Mouse (Mus musculus) heart, embryonic 11.5 days (tissue): Measurements from ENCODE around the gene Ltf. TPM values are rescaled to one million over a fixed set of nuclear protein-coding genes. Genes with fewer than 3 reads are reported as not detected.
A peak's percentile ranks its signal among the peaks of the same experiment; 100 is the strongest.

Source experiments
- ATAC-seq: fragments of 200-750 bp; cut with Nextera tagmentation; replicated peaks from 2 replicates; pipeline ENCODE4 v1.8.0; 2017; ENCODE audit warnings: moderate library complexity; ENCODE audit not compliant: insufficient number of reproducible peaks, low FRiP score, low TSS enrichment
- H3K27ac ChIP-seq: fragments of 300-500 bp; sonication (generic); 2 replicates; pipeline ENCODE4 v1.5.1; 2014; ENCODE audit warnings: mild to moderate bottlenecking, low read depth, low read length
- H3K27me3 ChIP-seq: fragments of 300-500 bp; sonication (generic); 2 replicates; pipeline ENCODE4 v1.6.1; 2014; ENCODE audit warnings: mild to moderate bottlenecking, low read length, mixed read lengths; ENCODE audit not compliant: control insufficient read depth, insufficient read depth
- H3K36me3 ChIP-seq: fragments of 300-500 bp; sonication (generic); 2 replicates; pipeline ENCODE4 v1.6.1; 2014; ENCODE audit warnings: mild to moderate bottlenecking, low read length, moderate library complexity, mixed read lengths; ENCODE audit not compliant: control insufficient read depth, insufficient read depth
- H3K4me1 ChIP-seq: fragments of 300-500 bp; sonication (generic); 2 replicates; pipeline ENCODE4 v1.6.1; 2014; ENCODE audit warnings: low read length; ENCODE audit not compliant: control insufficient read depth, insufficient read depth
- H3K4me2 ChIP-seq: fragments of 300-500 bp; sonication (generic); 2 replicates; pipeline ENCODE4 v1.6.1; 2014; ENCODE audit warnings: mild to moderate bottlenecking, moderate library complexity
- H3K4me3 ChIP-seq: fragments of 300-500 bp; sonication (generic); 2 replicates; pipeline ENCODE4 v1.5.1; 2014; ENCODE audit warnings: low read depth, low read length
- H3K9ac ChIP-seq: fragments of 300-500 bp; sonication (generic); 2 replicates; pipeline ENCODE4 v1.6.1; 2014; ENCODE audit warnings: mild to moderate bottlenecking, low read depth, low read length, moderate library complexity
- H3K9me3 ChIP-seq: fragments of 300-500 bp; sonication (generic); replicated peaks from 2 replicates; pipeline ENCODE4 v1.6.1; 2016; ENCODE audit warnings: low read length; ENCODE audit not compliant: control insufficient read depth
- WGBS: fragments of 180-500 bp; shearing (Covaris S2); extraction: QIAGEN DNeasy Blood & Tissue Kit; methylation state at CpG from one replicate; pipeline ENCODE4 v1.1.7; 2014; ENCODE audit not compliant: insufficient replicate concordance; 5-methylcytosine and 5-hydroxymethylcytosine counted together
- polyA plus RNA-seq: library from polyadenylated mRNA; unstranded; fragments of >200 nt; fragmentation: Nextera tagmentation; extraction: Ambion mirVana; gene quantifications from 2 replicates; pipeline ENCODE4 v1.2.1, GENCODE M21; 2014

Gene Ltf
- polyA plus RNA-seq, 1 experiment from 2014 or later = 0.72 TPM

GRCm38 (mm10) chr9:110989543-110989942 is 29.5 kb upstream of the Ltf start:
- H3K4me1 ChIP-seq = peaks cover 5% of the 10 kb centered on the region
- no peak overlapping the region for H3K4me2 ChIP-seq
- H3K36me3 ChIP-seq = no peaks in the 10 kb centered on the region
- H3K9me3 ChIP-seq = no peaks in the 10 kb centered on the region
- no peak for ATAC-seq
- no peaks in the 10 kb centered on the region for H3K27me3 ChIP-seq
- no peak overlapping the region for H3K27ac ChIP-seq
- H3K9ac ChIP-seq = no peak overlapping the region
- WGBS = 74% methylated on average over 2 of the region's 2 CpGs
- no peak overlapping the region for H3K4me3 ChIP-seq

- Histone ChIP-seq H3K27me3 (no peaks in the 10 kb centered on the region), H3K9me3 (no peaks in the 10 kb centered on the region), H3K4me2 (no peak within 1 kb of the TSS), H3K4me1 (peaks cover 5% of the 10 kb centered on the region), H3K9ac (no peak within 1 kb of the TSS), H3K27ac (no peak within 1 kb of the TSS), H3K36me3 (no peaks in the 10 kb centered on the region), H3K4me3 (no peak within 1 kb of the TSS)
- 57% methylated on average over 6 of the region's 6 CpGs for WGBS
- ATAC-seq = no peak
These were observed 28.9 kb upstream of the Ltf start, which contains the start of gene Rtp3 for GRCm38 (mm10) chr9:110990204-110990603. Gene Rtp3 (minus strand): TSS chr9:110990583.

GRCm38 (mm10) chr9:110993281-110993709 is 25.8 kb upstream of the Ltf start:
- no peaks in the 10 kb centered on the region for H3K27me3 ChIP-seq
- WGBS = 33% methylated on average over 3 of the region's 3 CpGs
- no peak for ATAC-seq
- H3K9ac ChIP-seq = no peak overlapping the region
- no peak overlapping the region for H3K27ac ChIP-seq
- peaks cover 5% of the 10 kb centered on the region for H3K4me1 ChIP-seq
- H3K4me2 ChIP-seq = no peak overlapping the region
- H3K4me3 ChIP-seq = no peak overlapping the region
- no peaks in the 10 kb centered on the region for H3K9me3 ChIP-seq
- H3K36me3 ChIP-seq = no peaks in the 10 kb centered on the region

GRCm38 (mm10) chr9:110994716-110995172 is 24.3 kb upstream of the Ltf start:
- H3K27me3 ChIP-seq = no peaks in the 10 kb centered on the region
- peak overlapping the region; percentile 67 for H3K4me2 ChIP-seq
- peak overlapping the region; percentile 39 for H3K4me3 ChIP-seq
- no peaks in the 10 kb centered on the region; the same call in 1 of the 2 replicates for H3K4me1 ChIP-seq
- H3K9ac ChIP-seq = peak overlapping the region; percentile 69
- ATAC-seq = peak; percentile 81
- H3K36me3 ChIP-seq = no peaks in the 10 kb centered on the region
- peak overlapping the region; percentile 29; the same call in 1 of the 2 replicates for H3K27ac ChIP-seq
- no peaks in the 10 kb centered on the region for H3K9me3 ChIP-seq
- 9% methylated on average over 13 of the region's 13 CpGs for WGBS

GRCm38 (mm10) chr9:110997245-110997644 is 21.8 kb upstream of the Ltf start:
- no peaks in the 10 kb centered on the region for H3K27me3 ChIP-seq
- H3K9me3 ChIP-seq = no peaks in the 10 kb centered on the region
- H3K4me3 ChIP-seq = no peak overlapping the region
- H3K36me3 ChIP-seq = no peaks in the 10 kb centered on the region
- ATAC-seq = no peak; the same call in 1 of the 2 replicates
- no peak overlapping the region for H3K4me2 ChIP-seq
- H3K27ac ChIP-seq = no peak overlapping the region
- 3% methylated on average over 5 of the region's 5 CpGs for WGBS
- no peak overlapping the region for H3K9ac ChIP-seq
- no peaks in the 10 kb centered on the region; the same call in 1 of the 2 replicates for H3K4me1 ChIP-seq

GRCm38 (mm10) chr9:110999056-110999455 is 20.0 kb upstream of the Ltf start:
- Histone ChIP-seq H3K4me3 (no peak overlapping the region), H3K9me3 (no peaks in the 10 kb centered on the region), H3K4me1 (no peaks in the 10 kb centered on the region), H3K36me3 (no peaks in the 10 kb centered on the region), H3K4me2 (no peak overlapping the region), H3K27ac (no peak overlapping the region), H3K9ac (no peak overlapping the region), H3K27me3 (no peaks in the 10 kb centered on the region)
- ATAC-seq = no peak
- whole genome bisulfite sequencing = 79% methylated on average over 2 of the region's 2 CpGs

GRCm38 (mm10) chr9:110999856-111000255 is 19.2 kb upstream of the Ltf start:
- Histone ChIP-seq H3K27me3 (no peaks in the 10 kb centered on the region), H3K9me3 (no peaks in the 10 kb centered on the region), H3K27ac (no peak overlapping the region), H3K9ac (no peak overlapping the region), H3K36me3 (no peaks in the 10 kb centered on the region), H3K4me2 (no peak overlapping the region), H3K4me3 (no peak overlapping the region), H3K4me1 (no peaks in the 10 kb centered on the region)
- 57% methylated on average over 10 of the region's 10 CpGs for WGBS
- ATAC-seq = no peak

- Histone ChIP-seq H3K4me2 (no peak overlapping the region), H3K27me3 (no peaks in the 10 kb centered on the region), H3K4me3 (no peak overlapping the region), H3K36me3 (no peaks in the 10 kb centered on the region), H3K4me1 (no peaks in the 10 kb centered on the region), H3K9ac (no peak overlapping the region), H3K27ac (no peak overlapping the region), H3K9me3 (no peaks in the 10 kb centered on the region)
- WGBS = 75% methylated on average over 12 of the region's 12 CpGs
- ATAC-seq = no peak
These were observed 17.4 kb upstream of the Ltf start for GRCm38 (mm10) chr9:111001621-111002020.

- no peaks in the 10 kb centered on the region for H3K4me1 ChIP-seq
- H3K27me3 ChIP-seq = no peaks in the 10 kb centered on the region
- H3K9ac ChIP-seq = no peak overlapping the region
- no peak overlapping the region for H3K4me2 ChIP-seq
- H3K9me3 ChIP-seq = no peaks in the 10 kb centered on the region
- ATAC-seq = no peak
- H3K27ac ChIP-seq = no peak overlapping the region
- H3K36me3 ChIP-seq = no peaks in the 10 kb centered on the region
- H3K4me3 ChIP-seq = no peak overlapping the region
- WGBS = 87% methylated on average over 9 of the region's 9 CpGs
These were observed 15.8 kb upstream of the Ltf start for GRCm38 (mm10) chr9:111003279-111003678.
